Mouse (Mus musculus) spleen, embryonic (tissue): ENCODE measurements around the gene Clba1.

Experiments
- CTCF ChIA-PET: fragments of 350-600 bp; sonication (Branson Sonifier 250); formaldehyde crosslinking; loops from one replicate; lab custom pipeline; 2022; lab: Charles Lee

The Clba1 gene

DNA sequence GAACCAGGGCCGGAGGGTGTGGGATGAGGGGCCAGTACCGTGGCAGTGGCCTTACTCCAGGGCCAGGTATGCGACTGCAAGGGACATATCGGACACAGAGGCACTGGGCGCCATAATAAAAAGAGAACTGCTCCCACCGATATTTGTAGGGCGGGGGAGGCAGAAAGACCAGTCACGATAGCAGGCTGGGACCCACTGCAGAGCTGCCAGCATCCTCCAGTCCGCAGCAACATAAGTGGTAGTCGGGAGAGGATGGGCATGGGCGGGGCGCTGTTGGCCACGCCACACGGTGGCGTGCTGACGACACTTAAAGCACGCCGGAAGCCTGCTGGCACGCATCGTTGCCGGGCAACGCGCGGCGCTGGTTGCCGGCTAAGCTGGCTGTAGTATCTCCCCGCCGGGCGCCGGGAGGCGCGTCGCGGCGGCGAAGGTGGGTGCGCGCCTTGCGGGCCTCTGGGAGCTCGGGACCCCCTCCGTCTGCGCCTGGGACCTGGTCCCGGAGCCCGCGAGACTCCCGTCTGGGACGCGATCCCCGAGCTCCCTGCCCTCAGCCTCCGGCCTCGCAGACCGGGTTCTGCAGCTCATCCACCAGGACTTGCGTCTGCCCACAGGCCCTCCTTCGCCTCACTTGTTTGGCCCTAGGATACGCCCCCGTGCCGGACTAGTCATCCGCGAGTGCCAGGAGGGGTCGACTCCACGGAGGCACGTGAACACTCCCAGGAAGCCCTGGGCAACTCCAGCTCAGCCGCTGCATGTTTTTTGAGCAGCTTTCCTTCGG lies at the start of gene Clba1:
Clba1 (plus strand) TSS at position 351 of the 778 bp plus-strand sequence.
- CTCF ChIA-PET: interaction anchor here (0.5 to 0.6 kb wide), 2 partner anchors 32 to 341 kb away, joined by 4 to 15 read pairs; no protein-coding TSS in a partner anchor

DNA sequence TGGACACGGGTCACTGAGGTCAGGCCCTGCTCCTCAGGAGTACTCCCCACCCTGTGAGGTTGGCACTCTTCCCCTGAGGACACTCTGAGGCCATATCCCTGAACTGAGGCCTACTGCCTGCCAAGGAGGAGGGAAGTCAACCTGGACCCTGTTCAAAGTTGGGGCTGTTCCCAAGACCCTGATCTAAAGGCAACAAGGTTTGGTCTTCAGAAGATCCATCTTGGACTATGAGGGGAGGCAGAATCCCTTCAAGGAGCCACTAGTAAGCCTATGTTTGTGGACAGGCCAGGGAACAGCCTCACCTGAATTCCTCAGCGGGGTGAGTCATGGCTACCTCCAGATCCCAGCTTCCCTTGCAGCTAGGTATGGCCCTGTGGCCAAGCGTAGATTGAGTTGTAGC lies 49.3 kb upstream of the Clba1 start:
- CTCF ChIA-PET: no interaction called here

DNA sequence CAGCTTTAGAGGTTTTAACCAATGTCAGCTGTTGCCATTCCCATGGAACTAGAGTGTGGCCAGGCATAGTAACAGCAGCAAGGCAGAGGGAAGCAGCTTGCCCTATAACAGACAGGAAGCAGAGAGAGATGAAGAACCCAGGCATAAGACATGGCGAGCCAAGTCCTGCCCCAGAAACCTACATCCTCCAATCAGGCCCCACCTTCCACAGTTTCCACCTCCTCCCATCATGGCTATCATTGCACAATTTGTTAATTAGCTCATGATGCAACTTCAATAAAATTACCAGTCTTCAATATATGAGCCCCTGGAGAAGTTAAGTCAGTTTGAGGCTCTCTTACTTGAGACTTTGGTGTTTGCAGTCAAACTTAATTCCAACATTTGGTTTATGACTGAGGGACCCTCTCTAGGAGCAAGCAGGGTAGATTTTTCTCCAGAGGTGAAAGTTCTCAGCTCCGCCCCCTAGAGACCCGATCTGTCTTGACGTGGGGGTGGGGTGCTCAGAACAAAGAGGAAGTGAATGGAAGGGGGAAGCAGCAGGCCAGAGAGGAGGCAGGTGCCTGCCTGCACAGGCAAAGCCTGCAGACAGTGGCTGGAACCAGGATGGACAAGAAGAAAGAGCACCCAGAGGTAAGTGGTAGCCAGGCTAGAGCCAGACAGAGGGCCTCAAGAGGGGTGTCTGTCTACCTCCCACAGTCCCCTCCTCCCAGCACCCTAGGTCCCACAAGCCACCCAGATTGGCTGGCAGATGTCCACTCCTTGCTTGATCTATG lies 48.4 kb upstream of the Clba1 start, which contains the start of gene Pld4:
Pld4 (plus strand) TSS at position 502 of the 773 bp plus-strand sequence.
- CTCF ChIA-PET: no interaction called here

DNA sequence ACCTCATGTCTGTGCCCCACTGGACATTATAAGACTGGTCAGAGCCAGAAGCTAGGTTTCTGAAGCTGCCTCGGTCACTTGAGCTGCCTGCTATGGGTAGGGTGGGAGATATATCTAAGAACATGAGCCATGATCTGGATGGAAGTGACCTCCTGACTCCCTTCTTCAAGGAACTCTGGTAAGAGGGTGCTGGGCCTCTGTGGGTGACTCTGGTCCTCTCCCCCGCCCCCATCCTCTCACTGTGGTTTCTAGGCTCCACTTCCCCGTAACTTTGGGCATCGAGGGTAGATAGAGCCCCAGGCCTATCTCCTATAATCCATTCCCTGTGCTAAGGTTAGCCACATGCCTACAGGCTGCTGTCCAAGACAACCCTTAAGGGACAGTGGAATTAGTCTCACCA lies 47.3 kb upstream of the Clba1 start:
- CTCF ChIA-PET: interaction anchor here (1.1 kb wide), 1 partner anchor 69 kb away, joined by 4 read pairs; no protein-coding TSS in a partner anchor

DNA sequence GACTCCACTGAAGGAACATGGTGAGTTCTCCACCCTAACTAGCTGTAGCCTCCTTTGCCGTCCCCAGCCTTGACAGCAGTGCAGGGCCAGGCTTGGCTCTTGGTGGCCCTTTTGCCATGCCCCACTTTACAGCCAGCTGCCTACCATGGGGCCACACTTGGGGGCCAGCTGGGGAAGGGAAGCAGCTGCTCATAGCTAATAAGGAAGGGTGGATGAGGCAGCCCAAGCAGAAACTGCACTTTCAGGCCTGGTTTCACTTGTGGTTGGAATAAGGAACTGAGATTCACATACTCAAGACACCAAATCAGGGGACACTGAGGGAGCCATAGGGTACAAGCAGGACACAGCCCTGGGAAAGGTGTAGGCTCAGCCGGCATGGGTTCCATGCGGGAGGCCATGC lies 46.7 kb upstream of the Clba1 start:
- CTCF ChIA-PET: interaction anchor here (1.1 kb wide), 1 partner anchor 68 kb away, joined by 4 read pairs; no protein-coding TSS in a partner anchor

DNA sequence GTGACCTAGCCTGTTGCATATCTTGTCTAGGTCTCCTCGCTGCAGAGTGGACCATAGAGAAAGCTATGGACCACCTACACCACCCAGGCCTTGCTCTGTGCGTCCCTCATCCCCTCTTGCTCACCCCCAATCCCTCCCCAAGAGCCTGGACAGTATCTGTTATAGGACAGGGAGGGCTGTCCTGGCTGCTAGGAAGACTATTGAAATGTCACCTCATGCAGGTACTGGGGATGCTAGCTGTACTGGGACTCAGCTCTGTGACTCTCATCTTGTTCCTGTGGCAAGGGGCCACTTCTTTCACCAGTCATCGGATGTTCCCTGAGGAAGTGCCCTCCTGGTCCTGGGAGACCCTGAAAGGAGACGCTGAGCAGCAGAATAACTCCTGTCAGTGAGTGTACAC lies 45.6 kb upstream of the Clba1 start:
- CTCF ChIA-PET: no interaction called here

DNA sequence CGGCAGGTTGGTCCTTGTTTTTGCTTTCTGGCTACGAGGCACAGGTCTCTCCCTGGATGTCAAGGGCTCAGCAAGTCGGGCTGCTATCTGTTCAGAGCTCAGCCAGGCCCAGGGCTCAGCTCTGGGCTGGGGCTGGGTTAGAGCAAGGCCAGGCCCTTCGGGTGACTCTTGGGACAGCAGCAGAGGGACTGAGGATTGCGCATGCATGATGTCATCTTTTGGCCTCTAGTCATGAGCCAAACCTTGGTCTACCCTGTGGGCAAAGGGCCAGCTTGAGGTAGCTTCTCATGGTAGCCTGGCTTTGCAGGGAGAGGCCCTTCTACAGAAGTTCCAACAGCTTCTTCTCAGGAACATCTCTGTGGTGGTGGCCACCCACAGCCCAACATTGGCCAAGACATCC lies 44.6 kb upstream of the Clba1 start:
- CTCF ChIA-PET: no interaction called here

DNA sequence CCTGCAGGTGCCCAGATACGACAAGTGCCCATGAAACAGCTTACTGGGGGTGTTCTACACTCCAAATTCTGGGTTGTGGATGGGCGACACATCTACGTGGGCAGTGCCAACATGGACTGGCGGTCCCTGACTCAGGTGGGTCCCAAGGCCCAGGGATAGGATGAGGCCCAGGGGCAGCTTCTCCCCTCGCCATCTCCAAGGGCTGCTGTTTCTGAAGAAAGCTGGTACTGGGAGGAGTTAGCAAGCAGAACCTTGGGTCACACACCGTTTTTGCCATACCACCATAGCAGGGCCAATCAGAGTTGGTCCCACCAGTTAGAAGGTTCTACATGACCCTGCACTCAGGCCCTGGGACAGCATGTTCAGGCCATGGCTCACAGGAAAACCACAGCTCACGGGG lies 43.7 kb upstream of the Clba1 start:
- CTCF ChIA-PET: no interaction called here

DNA sequence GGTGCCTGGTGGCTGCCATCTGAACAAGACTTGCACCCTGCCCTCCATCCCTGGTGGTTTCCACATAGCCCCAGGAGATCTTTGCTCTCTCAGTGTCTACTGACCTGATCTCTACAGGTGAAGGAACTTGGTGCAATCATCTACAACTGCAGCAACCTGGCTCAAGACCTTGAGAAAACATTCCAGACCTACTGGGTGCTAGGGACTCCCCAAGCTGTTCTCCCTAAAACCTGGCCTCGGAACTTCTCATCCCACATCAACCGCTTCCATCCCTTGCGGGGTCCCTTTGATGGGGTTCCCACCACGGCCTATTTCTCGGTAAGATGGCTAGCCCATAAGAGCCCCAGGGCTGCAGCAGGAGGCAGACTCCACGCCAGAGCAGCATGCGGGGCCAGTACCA lies 42.2 kb upstream of the Clba1 start:
- CTCF ChIA-PET: no interaction called here

DNA sequence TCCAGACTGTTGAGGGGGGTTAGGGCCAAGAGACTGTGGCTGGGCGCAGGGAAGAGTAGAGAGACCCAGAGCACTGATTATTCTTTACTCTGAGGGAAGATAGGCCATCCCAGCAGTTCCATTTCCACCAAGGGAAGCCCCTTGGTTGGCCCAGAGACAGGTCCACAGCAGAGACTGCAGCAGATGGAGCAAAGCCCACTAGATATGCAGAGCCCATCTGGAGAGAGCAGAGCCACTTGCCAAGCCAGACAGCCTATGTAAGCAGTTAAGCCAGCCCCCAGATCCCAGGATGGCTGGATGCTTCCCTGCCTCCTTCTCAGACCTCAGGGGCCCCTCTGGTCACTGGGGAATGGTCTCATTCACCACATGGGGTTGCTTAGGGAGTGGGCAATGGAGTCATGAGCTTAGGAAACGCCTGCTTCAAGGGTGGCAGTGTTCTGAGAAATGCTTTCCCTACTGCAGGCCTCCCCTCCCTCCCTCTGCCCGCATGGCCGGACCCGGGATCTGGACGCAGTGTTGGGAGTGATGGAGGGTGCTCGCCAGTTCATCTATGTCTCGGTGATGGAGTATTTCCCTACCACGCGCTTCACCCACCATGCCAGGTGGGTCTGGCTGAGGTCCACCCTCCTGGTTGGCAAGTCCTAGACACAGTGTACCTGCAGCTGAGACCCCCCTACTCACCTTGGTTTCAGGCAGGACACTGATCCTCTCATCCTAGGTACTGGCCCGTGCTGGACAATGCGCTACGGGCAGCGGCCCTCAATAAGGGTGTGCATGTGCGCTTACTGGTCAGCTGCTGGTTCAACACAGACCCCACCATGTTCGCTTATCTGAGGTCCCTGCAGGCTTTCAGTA lies 41.5 kb upstream of the Clba1 start:
- CTCF ChIA-PET: no interaction called here

DNA sequence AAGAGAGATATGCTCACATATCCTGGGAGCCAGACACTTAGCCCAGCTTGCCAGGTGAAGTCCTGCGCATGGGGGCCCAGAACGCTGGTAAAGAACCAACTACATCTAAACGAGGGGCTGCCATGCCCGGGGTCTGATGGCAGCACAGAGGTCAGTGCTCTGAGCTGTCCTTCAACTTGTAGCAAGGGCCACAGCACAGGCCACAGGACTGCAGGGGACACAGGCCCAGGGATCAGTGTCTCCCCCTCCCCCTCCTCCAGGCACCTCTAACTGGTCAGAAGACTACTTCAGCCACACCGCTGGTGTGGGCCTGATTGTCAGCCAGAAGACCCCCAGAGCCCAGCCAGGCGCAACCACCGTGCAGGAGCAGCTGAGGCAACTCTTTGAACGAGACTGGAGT lies 40.6 kb upstream of the Clba1 start:
- CTCF ChIA-PET: no interaction called here

DNA sequence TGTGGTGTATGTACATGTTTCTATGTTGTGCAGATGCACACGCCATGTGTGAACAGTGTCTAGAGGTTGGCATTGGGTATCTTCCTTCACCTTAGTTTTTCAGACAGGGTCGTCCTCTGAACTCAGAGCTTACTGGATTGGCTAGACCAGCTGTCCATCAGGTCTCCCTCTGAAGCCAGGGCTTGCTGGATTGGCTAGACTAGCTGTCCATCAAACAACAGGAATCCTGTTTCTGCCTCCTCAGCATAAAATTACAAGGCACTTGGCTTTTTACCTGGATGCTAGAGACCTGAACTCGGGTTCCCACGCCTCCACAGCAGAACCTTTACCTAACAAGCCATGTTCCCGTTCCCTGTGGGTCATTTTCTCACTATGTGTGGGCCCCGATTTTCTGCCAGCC lies 39.7 kb upstream of the Clba1 start:
- CTCF ChIA-PET: no interaction called here

DNA sequence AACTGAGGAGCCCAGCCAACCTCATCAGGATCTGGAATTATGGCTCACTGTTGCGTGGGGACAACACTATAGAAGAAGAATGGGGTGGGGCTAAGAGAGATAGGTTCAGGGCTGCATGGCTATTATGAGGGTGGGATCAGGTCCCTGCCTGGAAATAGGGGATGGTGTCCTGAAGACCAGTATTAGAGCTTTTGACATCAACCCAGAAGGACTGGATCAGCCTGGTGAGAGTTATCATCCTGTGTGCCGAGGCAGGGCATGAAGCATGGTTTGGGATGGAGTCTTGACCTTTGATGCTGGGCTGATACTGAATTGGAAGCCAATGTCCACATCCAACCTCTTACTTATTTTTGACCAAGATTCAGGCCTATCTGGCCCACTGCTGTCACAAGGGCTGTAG lies 39.0 kb upstream of the Clba1 start:
- CTCF ChIA-PET: no interaction called here

DNA sequence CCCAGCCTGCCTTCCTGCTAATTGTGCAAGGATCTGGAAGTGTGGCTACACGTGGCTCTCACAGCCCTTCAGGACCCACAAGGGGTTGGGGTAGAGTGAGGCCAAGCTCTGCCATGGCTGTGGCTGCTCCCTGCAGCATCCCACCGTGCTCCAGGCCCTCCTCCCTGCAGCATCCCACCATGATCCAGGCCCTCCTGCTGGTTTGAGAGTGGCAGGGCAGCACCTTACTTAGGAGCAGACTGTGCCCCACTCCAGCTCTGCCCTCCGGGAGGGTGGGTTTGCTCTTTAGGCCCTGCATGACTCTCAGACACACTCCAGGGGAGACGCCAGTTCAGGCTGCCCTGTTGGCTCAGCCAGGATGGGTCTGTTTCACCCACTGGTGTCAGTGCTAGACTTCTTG lies 38.3 kb upstream of the Clba1 start:
- CTCF ChIA-PET: no interaction called here

DNA sequence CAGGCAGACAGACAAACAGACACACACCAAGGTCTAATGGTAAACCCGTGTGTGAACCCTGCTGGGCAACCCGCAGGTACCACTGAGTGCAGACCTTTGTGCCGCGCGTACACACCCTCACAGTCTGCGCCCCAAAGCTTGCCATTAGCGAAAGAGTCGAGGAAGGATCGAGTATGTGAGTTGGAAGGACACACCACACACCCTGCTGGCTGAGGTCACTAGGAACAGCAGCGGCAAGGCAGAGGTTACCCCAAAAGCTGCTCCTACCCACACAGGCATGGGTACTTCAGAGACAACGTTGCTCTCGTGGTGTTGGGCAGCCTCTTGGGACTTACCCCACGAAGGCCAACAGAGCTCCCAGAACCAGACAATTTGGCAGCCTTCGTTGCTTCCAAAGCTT lies 36.4 kb upstream of the Clba1 start:
- CTCF ChIA-PET: no interaction called here

DNA sequence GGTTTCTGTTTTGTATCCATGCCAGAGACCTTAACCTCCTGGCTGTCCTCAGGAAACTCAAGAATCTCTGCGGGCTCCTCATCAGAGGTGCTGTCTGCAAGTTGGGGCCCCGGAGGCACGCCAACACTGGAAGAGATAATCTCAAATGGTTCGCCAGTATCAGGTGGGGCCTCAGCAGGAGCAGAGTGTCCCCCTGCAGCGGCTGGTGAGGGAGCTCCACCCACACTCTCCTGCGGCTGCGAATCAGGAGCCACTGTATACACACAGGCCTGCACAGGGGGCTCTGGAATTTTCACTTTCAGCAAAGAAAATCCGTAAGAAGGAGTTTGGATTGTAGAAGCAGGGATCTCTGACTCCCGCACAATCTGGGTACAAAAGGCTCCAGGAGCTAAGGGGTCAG lies 35.4 kb upstream of the Clba1 start:
- CTCF ChIA-PET: no interaction called here

DNA sequence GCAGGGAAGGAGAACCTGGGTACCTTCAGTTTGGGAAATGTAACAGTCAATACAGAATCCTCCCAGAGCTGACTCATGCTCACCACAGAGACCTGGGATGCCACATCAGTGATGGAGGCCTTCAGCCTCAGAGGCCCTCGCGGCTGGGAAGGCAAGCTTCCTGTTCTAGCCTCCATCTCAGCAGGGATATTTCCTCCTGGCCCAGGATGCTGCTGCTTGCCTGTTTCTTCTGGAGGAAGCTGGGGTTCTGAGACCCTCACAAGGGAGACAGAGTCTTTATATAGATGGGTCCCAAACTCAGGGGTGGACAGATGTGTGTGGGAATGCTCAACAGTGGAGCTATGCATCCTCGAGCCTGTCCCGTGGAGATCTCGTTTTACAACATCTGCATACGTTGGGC lies 34.7 kb upstream of the Clba1 start:
- CTCF ChIA-PET: no interaction called here

DNA sequence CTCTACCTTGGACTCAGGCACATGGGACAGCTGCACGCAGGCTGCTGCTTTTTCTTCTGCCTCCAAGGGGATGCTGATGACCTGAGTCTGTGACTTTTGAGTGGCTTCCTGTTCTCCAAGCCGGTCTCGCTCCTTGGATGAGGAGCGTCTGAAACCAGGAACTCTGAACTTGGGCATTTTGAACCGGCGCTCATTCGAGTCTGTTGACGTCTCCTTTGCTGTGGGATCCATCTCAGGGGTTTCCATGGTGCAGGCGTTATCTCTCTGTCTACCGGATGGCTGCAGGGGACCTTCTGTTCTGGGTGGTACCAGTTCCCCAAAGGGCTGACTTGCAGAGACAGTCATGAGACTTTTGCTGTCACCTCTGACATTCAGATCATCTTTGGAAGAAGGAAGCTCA lies 34.3 kb upstream of the Clba1 start:
- CTCF ChIA-PET: no interaction called here

DNA sequence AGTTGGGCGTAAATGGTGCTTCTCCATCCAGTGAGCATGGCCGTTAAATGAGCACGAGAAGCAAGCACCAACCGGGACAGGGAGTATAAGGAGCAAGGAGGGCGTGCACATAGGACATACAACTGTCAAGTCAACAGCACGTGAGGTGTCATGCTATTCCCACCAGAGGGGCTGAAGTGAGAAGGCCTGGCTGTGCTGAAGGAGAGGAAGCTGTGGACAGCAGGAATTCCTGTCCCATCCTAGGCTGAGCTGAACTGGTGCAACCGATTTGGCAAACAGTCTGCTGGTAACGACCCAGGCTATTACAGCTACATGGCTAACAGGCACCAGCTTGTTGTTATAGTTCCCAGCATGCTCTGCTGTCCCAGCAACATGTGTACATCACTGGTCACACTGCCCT lies 17.7 kb upstream of the Clba1 start:
- CTCF ChIA-PET: no interaction called here

DNA sequence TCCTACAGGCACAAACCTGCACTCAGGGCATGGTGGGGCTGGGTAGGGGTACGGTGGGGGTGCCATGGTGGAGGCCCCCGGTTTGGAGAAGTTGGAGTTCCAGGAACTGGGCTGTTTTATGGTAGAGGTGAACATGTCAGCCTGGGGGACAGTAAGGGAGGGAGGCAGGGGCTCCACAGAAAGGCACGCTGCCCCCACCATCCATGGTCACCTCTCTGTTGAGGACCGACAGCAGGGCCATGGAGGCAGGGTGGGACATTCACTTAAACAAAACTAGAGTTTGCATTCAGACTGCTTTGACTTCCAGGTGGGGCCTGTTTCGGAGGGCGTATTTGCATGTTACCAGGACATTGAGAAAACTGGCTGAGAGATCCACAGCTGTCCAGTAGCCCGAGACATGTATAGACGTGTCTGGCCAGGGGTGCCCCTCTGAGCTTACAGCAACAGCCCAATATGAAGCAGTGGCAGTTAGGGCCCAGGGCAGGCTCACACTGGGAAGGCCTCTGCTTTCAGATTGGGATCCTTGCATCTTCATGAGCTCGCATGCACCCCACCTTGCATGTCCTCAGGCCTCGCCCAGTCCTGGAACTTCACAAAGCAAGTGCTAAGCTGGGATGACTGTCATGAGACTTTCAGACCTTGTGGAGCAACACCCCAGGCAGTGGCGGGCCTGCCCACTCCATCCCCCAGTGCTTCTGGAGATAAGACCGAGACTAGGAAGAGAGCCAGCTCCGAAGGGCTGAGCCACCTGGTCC lies 15.0 kb upstream of the Clba1 start:
- CTCF ChIA-PET: no interaction called here

DNA sequence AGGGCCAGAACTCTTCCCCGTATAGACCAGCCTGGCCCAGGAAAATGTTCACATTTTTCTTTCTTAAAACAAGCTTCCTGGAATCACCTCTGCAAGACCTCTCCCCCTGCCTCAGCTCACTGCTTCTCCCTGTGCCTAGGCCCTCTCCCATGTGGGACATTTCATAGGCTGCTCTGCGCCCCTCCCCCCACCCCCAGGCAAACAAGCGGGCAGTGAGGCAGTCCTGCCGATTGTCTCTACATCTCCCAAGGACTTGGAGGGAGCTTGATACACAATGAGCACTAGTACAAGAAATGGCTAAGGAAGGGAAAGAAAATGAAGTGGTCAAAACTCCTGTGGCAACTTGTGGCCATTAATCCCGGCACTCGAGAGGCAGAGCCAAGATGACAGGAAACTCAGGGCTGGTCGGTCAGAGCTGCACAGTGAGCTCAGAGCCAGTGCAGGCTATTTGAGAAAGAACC lies 14.4 kb upstream of the Clba1 start:
- CTCF ChIA-PET: no interaction called here
